Mouse (Mus musculus) bone marrow macrophage, adult 2 months (primary cell): ENCODE measurements around the gene Ddc.

ENCODE experiments used
- CTCF ChIP-seq: IDR thresholded peaks from 2 replicates; pipeline ENCODE4 v1.5.1; 2012; ENCODE audit warnings: low read depth, mild to moderate bottlenecking, low read length, moderate library complexity
- POLR2A ChIP-seq: IDR thresholded peaks from 2 replicates; pipeline ENCODE4 v1.6.1; 2012; ENCODE audit warnings: mild to moderate bottlenecking, low read depth, low read length, borderline replicate concordance

DNA sequence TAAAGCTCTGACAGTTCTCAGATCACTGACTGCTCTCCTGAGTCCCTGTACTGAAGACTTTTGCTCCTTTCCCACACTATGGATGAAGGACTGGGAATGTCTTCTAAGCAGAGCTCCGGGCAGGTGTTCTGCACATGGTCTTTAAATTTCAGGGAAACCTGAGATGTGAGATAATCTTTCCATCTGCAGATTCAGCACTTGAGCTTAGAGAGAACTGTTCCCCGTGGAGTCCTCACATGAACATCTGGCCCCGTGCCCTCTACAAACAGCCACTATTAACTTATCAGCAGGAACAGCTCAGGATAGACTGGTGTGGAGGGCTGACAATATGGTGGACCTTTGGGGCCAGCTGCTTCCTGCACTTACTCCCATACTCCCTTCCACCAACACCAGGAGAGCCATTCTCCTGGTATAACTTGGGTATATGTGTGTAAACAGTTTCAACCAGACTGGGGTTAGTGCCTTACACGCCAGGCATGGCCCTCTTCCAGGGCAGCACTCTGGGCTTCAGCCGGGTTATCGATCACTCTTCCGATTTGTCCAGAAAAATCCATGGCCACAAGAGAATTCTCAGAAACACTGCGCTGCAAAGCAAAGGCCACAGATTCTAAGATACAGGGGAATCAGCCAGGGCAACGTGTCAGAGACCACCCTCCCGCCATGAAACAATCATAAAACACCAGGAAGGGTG, 39.5 kb upstream of the Ddc start:
- TF ChIP-seq CTCF (no peak), POLR2A (no peak)
